Mouse (Mus musculus) Muller cell, postnatal 12 days (primary cell): Measurements from ENCODE around the gene Cfdp1.

Experiments
- DNase-seq: peaks from one replicate; pipeline ENCODE4 v3.0.0-alpha.2; 2015; ENCODE audit errors: inconsistent ontology term

The Cfdp1 gene

DNA sequence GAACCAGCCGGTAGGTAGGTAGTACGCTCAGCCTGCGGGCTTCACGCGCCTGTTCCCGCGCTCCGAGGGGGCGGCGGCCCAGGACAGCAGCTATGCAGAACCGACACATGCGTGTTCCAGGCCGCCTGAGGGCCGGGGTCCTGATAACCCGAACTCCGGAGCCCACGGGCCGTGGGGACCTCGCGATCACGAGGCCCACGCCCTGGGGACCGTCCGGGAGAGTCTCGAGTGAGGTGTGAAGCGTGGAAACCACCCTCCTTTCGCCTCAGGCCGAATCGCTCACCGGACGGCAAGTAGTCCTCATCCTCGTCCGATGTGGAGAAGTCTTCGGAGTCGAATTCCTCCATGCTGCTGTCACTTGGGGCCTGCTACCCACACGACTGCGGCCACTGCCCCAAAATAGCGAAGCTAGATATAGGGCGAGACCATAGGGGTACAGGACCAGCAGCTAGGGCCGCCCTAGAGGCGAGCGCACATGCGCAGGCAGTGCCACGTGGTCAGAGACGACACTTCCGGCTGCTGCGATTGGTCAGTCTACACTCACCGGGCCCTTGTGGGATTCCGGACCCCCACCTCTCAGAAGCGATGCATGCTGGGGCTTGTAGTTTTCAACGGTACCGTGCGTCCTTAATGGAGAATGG, at the start of gene Cfdp1:
TSS of gene Cfdp1 (minus strand) at position 431 of the 641 bp plus-strand sequence.
- DNase-seq: peak; percentile 93

DNA sequence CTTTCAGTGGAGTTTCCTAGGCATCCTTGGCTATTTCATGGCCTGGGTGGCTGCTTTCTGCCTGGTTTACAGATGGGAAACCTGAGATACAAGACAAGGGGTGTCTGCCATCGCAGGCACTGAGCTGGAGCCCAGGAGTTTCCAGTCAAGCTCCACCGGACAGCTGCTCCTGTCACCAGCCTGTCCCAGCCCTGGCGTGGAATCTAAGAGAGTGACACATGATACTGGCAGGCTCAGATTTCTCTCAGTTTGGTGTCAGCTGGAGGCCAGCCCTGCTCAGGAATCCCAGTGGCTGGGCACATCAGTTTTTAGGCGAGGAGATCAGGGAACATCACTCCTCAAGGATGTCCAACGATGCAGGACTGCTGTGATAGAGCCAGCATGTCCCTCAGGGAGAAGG, 48.0 kb upstream of the Cfdp1 start:
- DNase-seq: peak; percentile 37

DNA sequence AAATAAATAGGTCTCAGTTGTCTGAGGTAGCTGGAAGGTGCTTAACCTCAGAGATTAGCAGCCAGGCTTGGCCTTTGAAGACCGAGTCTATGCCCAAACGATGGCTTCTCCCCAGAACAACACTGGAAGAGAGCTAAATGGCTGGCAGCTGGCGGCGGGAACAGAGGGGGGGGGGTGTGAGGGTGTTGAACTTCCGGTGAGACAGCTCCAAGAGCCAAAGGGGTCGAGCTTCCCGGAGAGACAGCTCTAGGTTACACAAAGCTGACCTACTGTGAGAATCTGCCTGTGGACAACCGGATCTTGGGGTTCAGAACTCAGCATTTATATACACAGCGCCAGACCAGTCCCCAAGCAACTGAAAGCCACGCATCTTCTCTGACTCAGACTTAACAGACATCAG, 44.5 kb upstream of the Cfdp1 start:
- no peak for DNase-seq

DNA sequence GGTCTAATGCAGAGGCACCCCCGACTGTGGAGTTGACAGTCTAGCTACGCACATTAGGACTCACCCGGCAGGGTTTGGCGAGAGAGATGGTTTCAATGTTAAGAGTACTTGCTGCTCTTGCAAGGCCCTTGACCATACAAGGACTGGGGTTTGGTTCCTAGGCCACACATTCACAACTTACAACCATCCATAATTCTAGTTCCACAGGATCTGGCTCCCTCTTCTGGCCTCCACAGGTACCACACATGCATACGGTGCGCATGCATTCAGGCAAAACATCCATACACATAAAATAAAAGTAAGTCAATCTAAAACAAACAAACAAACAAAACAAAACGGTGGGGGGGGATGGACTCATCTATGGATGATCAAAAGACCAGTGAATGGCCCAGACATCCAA, 40.9 kb upstream of the Cfdp1 start:
- no peak for DNase-seq

DNA sequence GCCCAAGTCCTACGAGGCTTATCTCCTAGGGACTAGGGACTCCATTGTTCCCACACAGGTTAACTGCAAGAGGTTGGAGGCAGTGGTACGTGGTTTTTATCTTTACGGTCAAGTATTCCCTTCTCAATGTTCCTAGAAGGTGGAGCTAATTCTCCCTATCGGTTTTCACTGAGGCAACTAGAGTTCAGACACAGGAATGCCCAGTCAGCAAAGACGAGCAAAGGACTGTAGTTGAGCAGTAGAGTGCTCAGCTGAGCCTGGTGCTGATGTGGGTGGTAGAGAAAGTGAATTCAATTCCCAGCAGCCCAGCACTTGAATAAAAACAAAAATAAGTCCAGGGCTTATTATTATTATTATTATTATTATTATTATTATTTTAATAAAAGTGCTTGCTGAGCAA, 38.5 kb upstream of the Cfdp1 start:
- no peak for DNase-seq

DNA sequence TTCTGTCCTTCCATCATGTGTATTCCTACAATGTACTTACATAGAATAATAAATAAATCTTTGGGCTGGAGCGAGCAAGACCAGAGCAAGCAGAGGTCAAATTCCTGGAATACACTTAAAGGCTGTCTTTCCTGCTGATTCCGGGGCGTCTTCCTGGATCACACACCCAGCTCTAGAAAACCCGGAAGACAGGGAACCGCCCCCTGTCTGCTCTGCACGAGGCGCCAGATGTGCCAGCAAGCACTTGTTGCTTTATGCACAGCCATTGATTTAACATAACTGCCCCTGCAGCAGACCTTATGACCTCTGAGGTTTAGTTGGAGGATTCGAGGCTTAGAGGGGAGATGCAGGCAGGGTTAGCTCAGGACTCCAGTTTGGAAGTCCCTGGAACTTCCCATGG, 37.9 kb upstream of the Cfdp1 start:
- DNase-seq: no peak

DNA sequence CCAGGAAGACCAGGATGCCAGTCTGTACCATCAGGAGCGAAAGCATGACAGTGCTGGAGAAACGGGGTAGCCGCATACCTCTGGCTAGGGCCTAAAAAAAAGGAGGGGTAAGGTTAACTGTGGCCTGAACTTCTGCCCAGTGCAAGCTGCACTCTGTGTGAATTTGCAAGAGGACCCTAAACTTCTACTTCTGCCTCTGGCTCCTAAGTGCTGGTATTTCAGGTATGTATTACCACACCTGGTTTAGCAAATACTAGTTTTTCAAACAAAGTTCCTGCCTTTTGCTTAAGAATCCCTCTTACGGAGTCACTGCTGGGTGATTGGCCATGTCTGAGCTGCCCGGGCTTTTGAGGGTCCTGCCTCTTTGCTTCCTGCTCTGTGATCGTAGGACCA, 36.8 kb upstream of the Cfdp1 start:
- no peak for DNase-seq

DNA sequence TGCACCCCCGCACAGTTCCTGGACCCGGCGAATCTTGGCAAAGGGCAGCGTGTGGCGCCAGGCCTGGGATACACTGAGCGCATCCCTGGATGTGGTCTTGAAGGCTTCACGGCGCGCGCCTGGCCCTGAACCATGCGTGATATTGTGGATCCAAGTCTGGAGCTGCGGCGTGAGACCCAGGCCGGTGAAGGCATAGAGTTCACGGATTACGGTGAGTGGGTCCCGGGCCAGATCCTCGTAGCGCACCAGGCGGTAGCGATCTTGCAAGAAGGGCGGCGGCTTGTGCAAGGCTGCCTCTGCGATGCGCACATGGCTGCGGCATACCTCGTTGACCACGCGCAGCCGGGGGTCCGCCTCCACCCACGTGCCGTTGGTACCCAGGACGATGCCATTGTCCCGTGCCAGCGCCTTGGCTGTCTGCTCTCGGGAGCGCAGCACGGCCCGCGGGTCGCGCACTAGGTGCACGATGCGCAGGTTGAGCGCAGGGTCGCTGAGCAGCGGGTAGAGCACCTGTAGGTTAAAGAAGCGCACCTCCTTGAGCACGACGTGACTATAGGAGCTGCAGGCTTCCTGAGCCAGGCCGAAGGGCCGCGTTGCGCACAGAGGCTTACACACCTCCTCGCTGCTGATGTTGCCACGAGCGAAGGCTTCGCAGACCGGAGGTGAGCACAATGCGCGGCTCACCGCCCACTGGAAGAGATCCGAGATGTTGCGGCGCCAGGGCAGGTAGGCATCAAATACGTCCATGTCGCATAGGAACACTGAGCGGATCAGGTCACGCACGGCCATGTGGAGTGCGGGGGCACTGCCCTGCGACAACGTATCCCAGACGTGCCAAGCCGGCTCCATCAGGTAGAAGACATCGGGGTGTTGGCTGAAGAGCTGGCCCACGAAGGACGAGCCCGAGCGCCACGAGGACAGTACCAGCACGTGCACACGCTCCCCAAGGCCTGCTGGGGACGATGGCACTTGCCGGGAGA, 36.1 kb upstream of the Cfdp1 start:
- no peak for DNase-seq

DNA sequence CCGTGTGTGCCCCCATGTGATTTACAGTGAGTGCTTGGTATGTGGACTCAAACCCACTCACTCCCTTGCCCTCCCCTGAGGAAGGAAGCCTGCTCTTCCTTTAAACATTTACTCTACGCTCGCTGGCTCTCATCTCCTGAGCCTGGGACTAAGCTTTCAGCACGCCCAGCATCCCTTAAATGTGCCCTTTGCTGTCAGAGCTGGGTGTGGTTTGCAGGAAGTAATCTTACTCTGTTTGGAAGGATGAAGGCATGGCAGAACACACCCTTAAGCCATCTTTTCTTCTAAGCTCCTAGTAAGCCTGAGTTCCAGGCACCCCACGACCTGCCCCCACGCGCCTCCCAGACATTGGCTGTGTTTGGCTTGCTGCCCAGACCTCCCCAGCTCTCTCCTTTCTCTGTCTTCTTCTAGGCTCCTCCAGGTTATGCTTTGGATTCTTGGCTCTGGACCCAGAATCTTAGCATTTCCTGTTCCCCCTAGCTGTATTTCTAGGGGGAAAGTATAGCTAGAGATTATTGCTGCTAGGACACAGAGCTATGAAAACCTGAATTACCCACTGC, 34.1 kb upstream of the Cfdp1 start:
- no peak for DNase-seq

DNA sequence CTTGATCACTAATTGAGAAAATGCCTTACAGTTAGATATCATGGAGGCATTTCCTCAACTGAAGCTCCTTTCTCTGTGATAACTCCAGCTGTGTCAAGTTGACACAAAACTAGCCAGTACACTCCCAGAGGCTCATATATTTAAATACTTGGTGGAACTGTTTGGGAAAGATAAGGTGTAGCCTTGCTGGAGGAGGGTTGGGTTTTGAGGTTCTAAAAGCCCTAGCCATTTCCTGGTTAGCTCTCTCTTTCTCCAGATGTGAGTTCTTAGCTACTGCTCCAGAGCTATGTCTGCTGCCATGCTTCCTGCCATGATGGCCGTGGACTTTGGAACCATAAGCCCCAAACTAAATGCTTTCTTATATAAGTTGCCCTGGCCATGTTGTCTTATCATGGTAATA, 33.4 kb upstream of the Cfdp1 start:
- no peak for DNase-seq

DNA sequence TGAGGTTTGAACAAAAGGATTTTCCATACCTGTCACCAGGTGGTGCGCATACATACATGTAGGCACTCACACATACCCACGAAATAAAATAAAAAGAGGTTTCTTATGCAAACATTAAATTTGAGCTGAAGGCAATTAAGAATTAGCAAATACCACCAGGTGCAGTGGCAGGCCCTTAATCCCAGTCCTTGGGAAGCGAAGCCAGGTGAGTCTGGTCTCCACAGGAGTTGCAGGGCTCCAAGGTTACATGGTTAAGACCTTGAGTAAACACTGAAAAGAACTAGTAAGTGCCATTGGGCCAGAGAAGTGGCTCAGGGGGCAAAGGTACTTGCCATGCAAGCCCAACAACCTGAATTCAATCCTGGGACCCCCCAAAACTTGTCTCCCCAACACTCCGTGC, 29.5 kb upstream of the Cfdp1 start:
- no peak for DNase-seq

DNA sequence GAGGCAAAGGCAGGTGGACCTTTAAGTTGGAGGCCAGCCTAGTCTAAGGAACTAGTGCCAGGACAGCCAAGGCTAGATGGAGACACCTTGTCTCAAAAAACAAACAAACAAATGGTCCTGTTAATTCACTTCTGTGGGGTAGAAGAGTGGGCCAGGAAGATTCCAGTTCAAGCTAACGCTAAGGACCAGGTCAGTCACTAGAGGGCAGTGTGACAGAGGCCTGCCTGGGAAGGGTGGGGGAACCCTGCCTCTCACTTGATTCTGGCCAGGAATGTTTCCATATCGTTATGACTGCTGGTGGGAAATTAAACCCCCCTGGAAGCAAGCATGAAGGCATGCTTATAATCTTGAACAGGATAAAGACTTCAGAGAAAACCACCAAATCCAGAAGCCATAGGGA, 27.5 kb upstream of the Cfdp1 start:
- peak; percentile 48 for DNase-seq

DNA sequence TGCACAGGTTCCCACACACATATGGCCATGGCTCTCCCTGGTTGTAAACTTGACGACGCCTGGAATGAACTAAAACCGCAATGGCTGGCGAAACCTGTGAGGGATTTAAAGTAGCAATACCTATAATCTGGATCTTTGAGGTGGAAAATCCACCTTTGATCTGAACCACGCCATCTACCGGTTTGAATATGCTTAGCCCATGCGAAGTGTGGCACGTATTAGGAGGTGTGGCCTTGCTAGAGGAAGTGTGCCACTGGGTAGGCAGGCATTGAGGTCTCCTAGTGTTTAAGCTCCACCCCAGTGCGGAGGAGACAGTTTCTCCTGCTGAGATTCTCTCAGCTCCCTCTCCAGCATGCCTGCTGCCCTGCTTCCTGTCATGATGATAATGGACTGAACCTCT, 23.6 kb upstream of the Cfdp1 start:
- DNase-seq: no peak

DNA sequence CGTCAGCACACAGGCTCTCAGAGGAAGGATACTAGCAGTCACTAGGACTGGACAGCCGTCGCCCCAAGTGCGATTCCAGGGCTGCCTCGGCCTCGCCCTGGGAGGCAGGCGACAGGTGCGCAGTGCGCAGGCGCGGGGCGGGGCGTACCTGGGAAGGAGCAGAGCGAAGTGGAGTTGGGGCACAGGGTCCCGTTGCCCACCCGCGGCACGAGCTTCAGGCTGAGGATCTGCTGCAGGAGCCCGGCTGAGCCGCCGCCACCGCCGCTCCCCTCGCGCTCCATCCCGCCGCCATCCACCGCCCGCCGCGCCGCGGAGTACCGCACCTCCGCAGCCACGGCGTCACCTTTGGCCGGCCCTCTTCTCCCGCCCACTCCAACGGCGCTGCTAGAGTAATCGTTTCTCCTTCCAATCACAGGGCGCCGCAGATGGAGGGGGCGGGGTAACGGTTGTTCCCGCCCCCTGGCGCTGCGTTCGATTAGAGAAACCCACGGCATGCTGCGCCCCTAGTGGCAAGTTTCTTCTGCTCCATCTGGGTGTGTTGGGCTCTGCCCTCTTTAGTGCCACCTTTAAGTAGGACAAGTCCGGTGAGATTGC, 22.4 kb upstream of the Cfdp1 start, which contains the start of gene Tmem170:
TSS of gene Tmem170 (minus strand) at position 396 of the 594 bp plus-strand sequence.
- peak; percentile 99 for DNase-seq

DNA sequence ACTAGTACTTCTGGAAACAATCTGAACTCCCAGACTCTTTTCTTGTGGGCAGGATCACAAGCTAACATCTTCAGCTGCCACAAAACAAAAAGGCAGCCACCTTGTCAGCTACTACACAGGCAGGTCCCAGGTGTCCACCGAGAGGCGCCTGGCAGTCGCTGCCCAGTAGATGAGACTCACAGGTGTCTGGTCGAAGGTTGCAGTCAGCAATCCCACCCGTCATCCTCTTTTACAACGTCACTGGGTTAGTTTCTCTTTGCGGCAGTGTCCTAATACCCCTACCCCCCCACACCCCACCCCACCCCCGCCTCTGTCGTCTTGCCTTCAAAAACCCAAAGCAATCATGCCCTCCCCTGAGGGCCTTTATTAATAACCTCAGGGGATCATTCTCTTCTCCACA, 21.7 kb upstream of the Cfdp1 start:
- no peak for DNase-seq

DNA sequence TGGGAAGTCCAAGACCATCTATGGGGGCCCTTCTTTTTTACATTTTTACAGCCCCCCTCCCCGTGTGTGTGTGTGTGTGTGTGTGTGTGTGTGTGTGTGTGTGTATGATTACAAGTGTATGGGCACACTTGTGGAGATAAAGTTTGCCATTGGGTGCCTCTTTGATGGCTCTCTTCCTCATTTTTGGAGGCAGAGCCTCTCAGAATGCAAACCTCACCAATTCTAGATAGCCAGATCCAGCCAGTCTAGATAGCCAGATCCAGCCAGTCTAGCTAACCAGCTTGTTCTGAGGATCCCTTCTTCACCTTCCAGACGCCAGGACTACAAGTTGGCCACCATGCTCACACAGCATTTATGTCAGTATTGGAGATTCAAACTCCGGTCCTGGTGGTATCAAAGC, 17.2 kb upstream of the Cfdp1 start:
- DNase-seq: no peak

DNA sequence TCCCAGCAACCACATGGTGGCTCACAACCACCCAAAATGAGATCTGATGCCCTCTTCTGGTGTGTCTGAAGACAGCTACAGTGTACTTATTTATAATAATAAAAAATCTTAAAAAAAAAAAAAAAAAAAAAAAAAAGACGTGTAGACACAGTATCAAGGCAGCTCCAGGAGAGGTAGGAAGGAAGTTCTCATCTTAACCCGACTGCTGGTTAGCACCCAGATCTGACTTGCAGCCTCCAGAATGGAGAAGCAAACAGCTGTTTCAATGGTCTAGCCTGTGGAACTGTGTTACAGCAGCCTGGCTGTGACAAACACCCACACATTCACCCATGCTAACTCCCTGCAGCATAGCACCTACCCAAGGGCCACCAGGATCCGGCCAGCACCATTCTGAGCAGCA, 16.3 kb upstream of the Cfdp1 start:
- DNase-seq: no peak

DNA sequence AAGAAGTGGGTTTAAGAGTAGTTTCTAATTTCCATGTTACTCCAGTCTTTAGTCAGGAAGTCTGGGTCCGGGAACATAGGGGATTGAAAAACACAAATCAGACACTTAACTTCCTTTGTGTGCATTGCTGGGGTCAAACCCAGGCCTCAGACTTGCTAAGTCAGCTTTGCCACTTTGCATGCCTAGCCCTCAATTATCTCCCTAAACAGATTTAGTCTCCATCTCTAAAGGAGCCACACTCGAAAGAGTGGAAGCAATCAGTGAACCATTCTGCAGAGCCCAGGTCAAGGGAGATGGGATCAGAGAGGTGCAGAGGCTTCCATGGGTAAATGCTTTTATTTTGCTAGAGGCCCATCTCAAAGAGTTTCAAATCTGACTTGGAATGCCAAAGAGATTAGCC, 14.6 kb upstream of the Cfdp1 start:
- no peak for DNase-seq

DNA sequence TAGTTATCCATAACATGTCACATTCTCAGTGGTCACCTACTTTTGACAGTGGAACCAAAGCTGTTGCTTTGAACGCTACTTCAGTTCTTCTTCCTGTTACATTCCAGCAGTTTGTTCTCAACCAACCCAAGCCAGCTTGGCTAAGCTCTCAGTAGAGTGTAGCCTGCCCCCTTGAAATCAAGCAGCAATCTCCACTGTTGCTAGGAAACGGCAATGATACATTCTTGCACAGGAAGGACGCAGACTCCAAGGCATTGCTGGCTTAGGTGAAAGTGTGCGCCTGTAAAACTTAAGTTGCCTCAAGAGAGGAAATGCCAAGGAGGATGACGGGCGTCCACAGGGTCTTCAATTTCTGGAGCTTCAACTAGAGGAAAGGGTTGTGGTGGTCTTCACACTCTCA, 11.8 kb upstream of the Cfdp1 start:
- no peak for DNase-seq

DNA sequence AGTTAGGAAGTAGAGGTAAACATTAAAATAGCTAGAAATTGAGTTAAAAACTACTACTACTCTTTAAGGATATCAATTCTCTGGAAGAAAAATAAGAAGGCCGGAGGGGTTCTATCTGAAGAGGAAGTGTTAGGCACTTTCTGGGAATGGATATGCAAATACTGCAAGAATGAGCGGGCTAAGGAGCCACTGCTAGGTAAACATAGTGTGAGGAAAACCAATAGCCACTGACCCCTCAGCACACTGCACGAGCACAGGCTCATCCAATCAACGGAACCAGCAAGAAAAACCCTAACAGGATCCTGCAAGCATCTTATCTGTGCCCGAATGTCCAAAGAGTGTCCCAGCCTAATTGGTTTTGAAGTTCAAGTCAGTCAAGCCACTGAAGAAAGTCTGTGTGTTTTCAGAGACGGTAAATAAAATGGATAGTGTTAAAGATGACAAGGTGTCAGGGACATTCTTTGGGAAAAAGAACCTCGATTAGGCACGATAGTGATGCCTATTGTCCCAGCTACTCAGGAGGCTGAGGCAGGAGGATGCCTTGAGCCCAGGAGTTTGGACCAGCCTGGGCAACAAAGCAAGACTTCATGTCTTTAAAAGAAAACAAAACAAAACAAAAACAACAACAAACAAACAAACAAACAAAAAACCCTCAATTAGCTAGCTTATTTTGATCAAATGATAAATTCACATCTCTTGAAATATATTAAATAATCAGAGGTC, 11.2 kb upstream of the Cfdp1 start:
- DNase-seq: no peak

DNA sequence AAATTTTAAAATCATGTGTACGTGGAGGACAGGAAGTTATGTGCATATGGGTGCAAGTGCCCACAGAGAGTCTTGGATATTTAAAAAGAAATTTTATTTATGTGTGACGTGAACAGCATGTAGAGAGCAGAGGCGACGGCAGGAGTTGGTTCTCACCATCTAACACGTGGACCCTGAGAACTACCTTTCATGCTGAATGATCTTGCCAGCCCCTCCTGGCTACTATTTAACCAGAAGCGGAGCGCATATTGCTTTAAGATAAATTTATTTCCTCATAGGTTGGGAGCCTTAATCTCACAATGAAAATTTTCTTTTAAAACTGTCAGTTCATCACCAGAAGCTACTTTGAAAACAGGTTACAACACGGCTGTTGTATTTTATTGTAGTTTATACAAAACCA, 10.6 kb upstream of the Cfdp1 start:
- no peak for DNase-seq

DNA sequence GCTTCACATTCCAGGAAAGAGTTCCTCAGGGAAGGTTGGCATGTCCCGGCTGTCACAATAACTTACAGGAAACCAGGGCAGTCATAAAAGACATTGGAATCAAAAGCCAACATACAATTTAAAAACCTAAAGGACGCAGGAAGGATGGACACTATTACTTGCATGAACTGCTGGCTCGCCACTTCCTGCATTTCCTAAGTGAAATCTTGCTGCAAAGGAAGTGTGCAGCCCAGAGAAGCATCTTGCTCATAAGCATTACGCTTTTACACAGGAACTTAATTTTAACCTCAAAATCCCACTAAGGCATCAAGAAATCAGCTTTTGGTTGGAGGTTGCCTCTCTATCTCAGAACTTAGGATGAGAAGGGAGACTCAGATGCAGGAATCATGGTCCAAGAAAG, 9.2 kb upstream of the Cfdp1 start:
- no peak for DNase-seq
